Mouse (Mus musculus) forebrain, postnatal 0 days (tissue): ENCODE measurements around the gene 4932438H23Rik. TPM values are rescaled to one million over a fixed set of nuclear protein-coding genes. Genes with fewer than 3 reads are reported as not detected.

Experiments
- ATAC-seq: fragments of 200-750 bp; cut with Nextera tagmentation; 2 replicates; pipeline ENCODE4 v1.8.0; 2017; ENCODE audit warnings: mild to moderate bottlenecking, moderate library complexity
- DNase-seq: peaks from one replicate; pipeline ENCODE4 v3.0.0-alpha.2; 2015
- H3K27ac ChIP-seq: fragments of 300-500 bp; sonication (generic); 2 replicates; pipeline ENCODE4 v1.5.1; 2014; ENCODE audit warnings: low read depth, mild to moderate bottlenecking, antibody characterized with exemption, low read length, moderate library complexity, mixed read lengths
- H3K27me3 ChIP-seq: fragments of 300-500 bp; sonication (generic); 2 replicates; pipeline ENCODE4 v1.6.1; 2014; ENCODE audit warnings: mild to moderate bottlenecking, low read length, mixed read lengths; ENCODE audit not compliant: insufficient read depth
- H3K36me3 ChIP-seq: fragments of 300-500 bp; sonication (generic); 2 replicates; pipeline ENCODE4 v1.6.1; 2014; ENCODE audit warnings: mild to moderate bottlenecking, moderate library complexity; ENCODE audit not compliant: insufficient read depth
- H3K4me1 ChIP-seq: fragments of 300-500 bp; sonication (generic); 2 replicates; pipeline ENCODE4 v1.6.1; 2014; ENCODE audit warnings: antibody characterized with exemption; ENCODE audit not compliant: insufficient read depth
- H3K4me2 ChIP-seq: fragments of 300-500 bp; sonication (generic); 2 replicates; pipeline ENCODE4 v1.6.1; 2014; ENCODE audit warnings: low read depth, mild to moderate bottlenecking, moderate library complexity
- H3K4me3 ChIP-seq: fragments of 300-500 bp; sonication (generic); 2 replicates; pipeline ENCODE4 v1.5.1; 2014; ENCODE audit warnings: low read depth, low read length, mixed read lengths
- H3K9ac ChIP-seq: fragments of 300-500 bp; sonication (generic); 2 replicates; pipeline ENCODE4 v1.6.1; 2014; ENCODE audit warnings: mild to moderate bottlenecking
- H3K9me3 ChIP-seq: fragments of 300-500 bp; sonication (generic); 2 replicates; pipeline ENCODE4 v1.6.1; 2016; ENCODE audit warnings: low read length
- CTCF ChIP-seq: sonication (generic); IDR thresholded peaks from 2 replicates; pipeline ENCODE4 v1.5.1; 2016; ENCODE audit warnings: antibody characterized with exemption, control low read depth, low read depth
- WGBS: fragments of 180-500 bp; shearing (Covaris S2); extraction: QIAGEN DNeasy Blood & Tissue Kit; methylation state at CpG from one replicate; pipeline ENCODE4 v1.1.7; 2014; 5-methylcytosine and 5-hydroxymethylcytosine counted together
- polyA plus RNA-seq: library from polyadenylated mRNA; unstranded; fragments of >200 nt; fragmentation: Nextera tagmentation; extraction: Ambion mirVana; gene quantifications from 2 replicates; pipeline ENCODE4 v1.2.1, GENCODE M21; 2015
- total RNA-seq: library from RNA; depleted of rRNA; stranded (reverse); fragments of >200 nt; gene quantifications from 2 replicates; pipeline ENCODE4 v1.2.3, GENCODE M21; 2014; rRNA removed

4932438H23Rik gene
- 1.2 and 1.4 TPM in 2 replicates for total RNA-seq
- polyA plus RNA-seq, result 0.43 and 0.81 TPM in 2 replicates

- ATAC-seq, result no peak
Observed at GRCm38 (mm10) chr16:91095022-91095421, at the start of gene 4932438H23Rik. TSS of gene 4932438H23Rik (minus strand) at chr16:91095122.

GRCm38 (mm10) chr16:91140991-91141630, 46.2 kb upstream of the 4932438H23Rik start:
- no peak for TF ChIP-seq CTCF
- Histone ChIP-seq H3K4me3 (no peak overlapping the region), H3K4me2 (no peak overlapping the region), H3K36me3 (no peaks in the 10 kb centered on the region), H3K27me3 (no peaks in the 10 kb centered on the region), H3K27ac (no peak overlapping the region), H3K9ac (no peak overlapping the region), H3K9me3 (no peaks in the 10 kb centered on the region), H3K4me1 (no peaks in the 10 kb centered on the region)
- DNase-seq, result peak; percentile 11
- WGBS, result 11% methylated on average over 20 of the region's 20 CpGs
- ATAC-seq, result no peak

More at GRCm38 (mm10) chr16:91095022-91095421, at the start of gene 4932438H23Rik:
- Histone ChIP-seq H3K27ac (no peak within 1 kb of the TSS), H3K4me3 (no peak within 1 kb of the TSS), H3K36me3 (no peaks in the 10 kb centered on the region), H3K4me2 (no peak within 1 kb of the TSS), H3K9ac (no peak within 1 kb of the TSS), H3K27me3 (no peaks in the 10 kb centered on the region), H3K9me3 (no peaks in the 10 kb centered on the region), H3K4me1 (no peaks in the 10 kb centered on the region)
- DNase-seq, result no peak
- WGBS, result 84% methylated on average over 8 of the region's 8 CpGs
- TF ChIP-seq CTCF, result no peak

GRCm38 (mm10) chr16:91140457-91140856, 45.5 kb upstream of the 4932438H23Rik start:
- Histone ChIP-seq H3K9ac (no peak overlapping the region), H3K9me3 (no peaks in the 10 kb centered on the region), H3K4me2 (peak overlapping the region; percentile 13; the same call in 1 of the 2 replicates), H3K27me3 (no peaks in the 10 kb centered on the region), H3K27ac (no peak overlapping the region), H3K36me3 (no peaks in the 10 kb centered on the region), H3K4me1 (no peaks in the 10 kb centered on the region), H3K4me3 (no peak overlapping the region)
- DNase-seq (peak; percentile 61), ATAC-seq (peak; percentile 93)
- TF ChIP-seq CTCF, result no peak
- WGBS, result 6% methylated on average over 10 of the region's 10 CpGs

GRCm38 (mm10) chr16:91140056-91140455, 45.1 kb upstream of the 4932438H23Rik start:
- no peaks in the 10 kb centered on the region for H3K36me3 ChIP-seq
- no peaks in the 10 kb centered on the region for H3K9me3 ChIP-seq
- no peak overlapping the region for H3K27ac ChIP-seq
- DNase-seq, result no peak
- peak; percentile 53 for ATAC-seq
- H3K4me1 ChIP-seq, result no peaks in the 10 kb centered on the region
- no peaks in the 10 kb centered on the region for H3K27me3 ChIP-seq
- H3K4me3 ChIP-seq, result 0 out of 2 replicates have a peak overlapping the region, but pooled peaks have one; percentile 3
- H3K4me2 ChIP-seq, result peak overlapping the region; percentile 13; the same call in 1 of the 2 replicates
- WGBS, result 3% methylated on average over 13 of the region's 13 CpGs
- H3K9ac ChIP-seq, result no peak overlapping the region
- no peak for TF ChIP-seq CTCF

- H3K36me3 ChIP-seq, result no peaks in the 10 kb centered on the region
- no peak overlapping the region for H3K9ac ChIP-seq
- H3K27me3 ChIP-seq, result no peaks in the 10 kb centered on the region
- peak; percentile 49 for ATAC-seq
- 11% methylated on average over 10 of the region's 10 CpGs for whole genome bisulfite sequencing
- no peak overlapping the region for H3K4me3 ChIP-seq
- no peak overlapping the region for H3K27ac ChIP-seq
- H3K9me3 ChIP-seq, result no peaks in the 10 kb centered on the region
- DNase-seq, result peak; percentile 26
- no peaks in the 10 kb centered on the region for H3K4me1 ChIP-seq
- H3K4me2 ChIP-seq, result no peak overlapping the region
- 0 out of 2 replicates have a peak, but pooled peaks have one; percentile 11 for TF ChIP-seq CTCF
Observed at GRCm38 (mm10) chr16:91139481-91139880, 44.6 kb upstream of the 4932438H23Rik start.

GRCm38 (mm10) chr16:91138736-91139135, 43.8 kb upstream of the 4932438H23Rik start:
- no peaks in the 10 kb centered on the region for H3K27me3 ChIP-seq
- no peaks in the 10 kb centered on the region for H3K9me3 ChIP-seq
- H3K36me3 ChIP-seq, result no peaks in the 10 kb centered on the region
- DNase-seq (no peak), ATAC-seq (no peak)
- no peak overlapping the region for H3K4me2 ChIP-seq
- no peaks in the 10 kb centered on the region for H3K4me1 ChIP-seq
- 82% methylated on average over 3 of the region's 3 CpGs for WGBS
- H3K27ac ChIP-seq, result no peak overlapping the region
- no peak overlapping the region for H3K9ac ChIP-seq
- no peak for TF ChIP-seq CTCF
- H3K4me3 ChIP-seq, result no peak overlapping the region

GRCm38 (mm10) chr16:91138151-91138550, 43.2 kb upstream of the 4932438H23Rik start:
- no peak for ATAC-seq
- Histone ChIP-seq H3K27ac (no peak overlapping the region), H3K27me3 (no peaks in the 10 kb centered on the region), H3K4me3 (no peak overlapping the region), H3K4me2 (no peak overlapping the region), H3K9me3 (no peaks in the 10 kb centered on the region), H3K36me3 (no peaks in the 10 kb centered on the region), H3K4me1 (no peaks in the 10 kb centered on the region), H3K9ac (no peak overlapping the region)
- WGBS, result 88% methylated on average over 7 of the region's 7 CpGs
- TF ChIP-seq CTCF, result no peak
- DNase-seq, result no peak
